Mouse (Mus musculus): ENCODE results near the gene Set. TPM values are rescaled to one million over a fixed set of nuclear protein-coding genes. Genes with fewer than 3 reads are reported as not detected.
A peak's percentile ranks its signal among the peaks of the same experiment; 100 is the strongest.

The Set gene
- 409 and 423 TPM in 2 replicates for polyA plus RNA-seq (2016; fragmentation: Nextera tagmentation; extraction: Ambion mirVana)

DNA sequence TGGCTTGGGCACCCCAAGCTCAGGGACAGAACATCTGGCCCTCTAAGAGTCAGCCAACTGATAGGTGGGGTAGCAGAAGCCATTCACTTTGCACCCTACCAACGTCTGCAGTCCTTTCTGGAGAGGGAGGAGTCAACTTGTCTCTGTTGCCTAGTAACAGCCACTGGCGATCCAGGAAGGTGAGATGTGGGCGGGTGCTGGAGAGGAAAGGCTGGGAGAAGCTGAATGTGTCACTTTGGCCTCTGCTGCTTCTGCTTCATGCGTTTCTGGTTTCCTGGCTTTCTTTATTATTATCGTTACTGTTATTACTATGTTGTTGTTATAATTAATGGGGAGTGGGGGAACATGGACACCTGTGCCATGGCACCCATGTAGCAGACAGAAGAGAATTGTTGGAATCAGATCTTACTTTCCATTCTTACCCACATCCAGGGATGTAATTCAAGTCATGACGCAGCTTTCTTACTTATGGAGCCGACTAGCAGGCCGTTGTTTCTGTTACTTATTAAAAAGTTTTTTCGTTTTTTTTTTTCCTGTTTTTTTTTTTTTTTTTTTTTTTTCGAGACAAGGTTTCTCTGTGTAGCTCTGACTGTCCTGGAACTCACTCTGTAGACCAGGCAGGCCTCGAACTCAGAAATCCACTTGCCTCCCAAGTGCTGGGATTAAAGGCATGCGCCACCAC, at the start of gene Set:
TSS of gene Set (plus strand) at position 156 of the 682 bp plus-strand sequence.
- no peak within 1 kb of the TSS for H3K9ac ChIP-seq
- peak; percentile 59 for ATAC-seq
- H3K27ac ChIP-seq = no peak within 1 kb of the TSS
- no peaks in the 10 kb centered on the region for H3K27me3 ChIP-seq (replicated peaks)
- WGBS (ENCODE audit: insufficient replicate concordance) = 42% methylated on average over 11 of the region's 12 CpGs
- H3K4me1 ChIP-seq = peaks cover 29% of the 10 kb centered on the region
- no peak within 1 kb of the TSS for H3K4me3 ChIP-seq
- no peaks in the 10 kb centered on the region for H3K9me3 ChIP-seq (replicated peaks)
- no peaks in the 10 kb centered on the region for H3K36me3 ChIP-seq
- H3K4me2 ChIP-seq = no peak within 1 kb of the TSS

DNA sequence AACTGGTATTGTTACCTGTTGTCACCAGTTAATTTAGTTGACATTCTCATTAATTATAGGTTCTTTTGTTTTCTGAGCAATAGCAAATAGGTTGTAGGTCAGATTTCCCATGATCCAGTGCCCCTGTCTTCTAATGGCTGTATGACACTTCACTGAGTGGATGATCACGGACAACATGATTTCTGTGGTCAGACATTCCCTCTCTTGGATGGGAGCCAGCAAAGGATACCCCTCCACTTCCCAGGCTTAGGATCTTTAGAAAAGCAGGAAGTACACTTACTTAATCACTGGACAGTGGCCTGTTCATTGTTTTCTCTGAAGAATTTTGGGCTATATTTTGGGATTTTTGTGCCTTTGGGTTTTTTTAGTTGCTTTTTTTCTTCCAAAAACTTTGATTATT, 48.1 kb upstream of the Set start:
- Histone ChIP-seq H3K9ac (no peak overlapping the region), H3K36me3 (peaks cover 71% of the 10 kb centered on the region), H3K4me1 (no peaks in the 10 kb centered on the region), H3K27ac (no peak overlapping the region), H3K4me3 (no peak overlapping the region), H3K4me2 (no peak overlapping the region), H3K27me3 (replicated peaks) (no peaks in the 10 kb centered on the region), H3K9me3 (replicated peaks) (no peaks in the 10 kb centered on the region)
- ATAC-seq = no peak
- 60% methylated on average over 1 of the region's 1 CpGs for WGBS (ENCODE audit: insufficient replicate concordance)

DNA sequence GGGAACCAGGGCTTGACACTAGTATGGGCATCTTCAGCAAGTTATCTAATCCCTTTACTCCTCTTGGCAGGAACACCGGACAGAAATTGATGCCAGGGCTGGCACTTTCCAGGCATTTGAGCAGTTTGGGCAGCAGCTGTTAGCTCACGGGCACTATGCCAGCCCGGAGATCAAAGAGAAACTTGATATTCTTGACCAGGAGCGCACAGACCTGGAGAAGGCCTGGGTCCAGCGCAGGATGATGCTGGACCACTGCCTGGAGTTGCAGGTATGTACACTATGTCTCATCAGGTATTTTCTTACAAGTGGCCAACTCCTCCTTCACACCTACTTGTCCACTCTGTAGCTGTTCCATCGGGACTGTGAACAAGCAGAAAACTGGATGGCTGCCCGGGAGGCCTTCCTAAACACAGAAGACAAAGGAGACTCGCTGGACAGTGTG, 46.3 kb upstream of the Set start:
- no peaks in the 10 kb centered on the region for H3K9me3 ChIP-seq (replicated peaks)
- WGBS (ENCODE audit: insufficient replicate concordance) = 81% methylated on average over 8 of the region's 8 CpGs
- H3K4me1 ChIP-seq = no peaks in the 10 kb centered on the region
- ATAC-seq = no peak
- H3K4me3 ChIP-seq = no peak overlapping the region
- no peaks in the 10 kb centered on the region for H3K27me3 ChIP-seq (replicated peaks)
- H3K9ac ChIP-seq = no peak overlapping the region
- H3K27ac ChIP-seq = no peak overlapping the region
- H3K4me2 ChIP-seq = no peak overlapping the region
- peaks cover 77% of the 10 kb centered on the region for H3K36me3 ChIP-seq

DNA sequence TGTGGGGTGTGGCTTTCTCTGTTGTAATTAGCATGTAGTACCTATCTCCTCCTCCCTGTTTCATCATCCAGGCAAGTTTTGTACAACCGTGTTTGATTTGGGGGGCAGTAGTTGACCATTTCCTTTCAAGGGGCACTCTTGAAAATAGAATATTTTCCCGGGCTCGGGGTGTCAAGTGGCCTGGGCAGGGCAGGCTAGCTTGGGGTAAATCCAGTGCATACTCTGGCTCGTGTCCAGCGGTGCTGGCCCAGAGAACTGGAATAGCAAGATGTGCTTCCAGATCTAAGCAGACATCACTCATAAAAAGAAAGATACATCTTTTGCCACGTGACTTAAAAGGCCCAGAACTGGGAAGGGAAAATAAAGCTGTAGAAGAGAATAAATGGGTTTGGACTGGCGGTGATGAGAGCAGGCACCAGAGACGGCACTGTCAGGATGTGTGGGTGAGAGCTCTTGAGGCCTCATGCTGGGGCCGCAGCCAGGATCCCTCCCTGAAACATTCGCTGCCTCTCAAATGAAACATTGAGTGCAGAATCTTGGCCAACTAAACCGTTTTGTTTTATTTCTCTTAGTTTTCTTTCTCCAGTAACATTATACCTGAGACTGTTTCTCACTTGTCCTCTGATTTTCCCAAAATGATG, 42.7 kb upstream of the Set start:
- Histone ChIP-seq H3K27ac (no peak overlapping the region), H3K4me1 (no peaks in the 10 kb centered on the region), H3K27me3 (replicated peaks) (no peaks in the 10 kb centered on the region), H3K4me3 (no peak overlapping the region), H3K36me3 (peaks cover 76% of the 10 kb centered on the region), H3K9ac (no peak overlapping the region), H3K9me3 (replicated peaks) (no peaks in the 10 kb centered on the region), H3K4me2 (no peak overlapping the region)
- ATAC-seq = no peak
- 75% methylated on average over 11 of the region's 11 CpGs for WGBS (ENCODE audit: insufficient replicate concordance)

DNA sequence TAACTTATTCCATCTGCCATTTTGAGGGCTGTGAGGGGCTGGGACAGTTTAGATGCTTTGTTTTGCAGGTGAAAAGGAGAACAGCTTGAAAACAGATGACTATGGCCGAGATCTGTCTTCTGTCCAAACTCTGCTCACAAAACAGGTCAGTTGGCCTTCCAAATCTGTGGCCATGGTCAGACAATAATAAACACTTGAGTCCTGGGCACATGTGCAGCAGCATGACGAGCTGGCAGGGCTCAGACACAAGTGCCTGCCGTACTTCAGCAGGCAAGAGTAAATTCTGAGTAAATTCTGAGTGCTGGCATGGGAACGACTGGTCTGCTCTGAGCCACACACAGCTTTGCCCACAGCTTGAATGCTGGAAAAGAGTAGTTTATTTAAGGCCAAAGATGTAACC, 31.7 kb upstream of the Set start:
- WGBS (ENCODE audit: insufficient replicate concordance) = 66% methylated on average over 4 of the region's 4 CpGs
- no peak for ATAC-seq
- H3K4me1 ChIP-seq = no peaks in the 10 kb centered on the region
- no peak overlapping the region for H3K4me2 ChIP-seq
- H3K9me3 ChIP-seq (replicated peaks) = no peaks in the 10 kb centered on the region
- no peak overlapping the region for H3K4me3 ChIP-seq
- no peak overlapping the region for H3K9ac ChIP-seq
- H3K27me3 ChIP-seq (replicated peaks) = no peaks in the 10 kb centered on the region
- H3K27ac ChIP-seq = no peak overlapping the region
- H3K36me3 ChIP-seq = peaks cover 90% of the 10 kb centered on the region

DNA sequence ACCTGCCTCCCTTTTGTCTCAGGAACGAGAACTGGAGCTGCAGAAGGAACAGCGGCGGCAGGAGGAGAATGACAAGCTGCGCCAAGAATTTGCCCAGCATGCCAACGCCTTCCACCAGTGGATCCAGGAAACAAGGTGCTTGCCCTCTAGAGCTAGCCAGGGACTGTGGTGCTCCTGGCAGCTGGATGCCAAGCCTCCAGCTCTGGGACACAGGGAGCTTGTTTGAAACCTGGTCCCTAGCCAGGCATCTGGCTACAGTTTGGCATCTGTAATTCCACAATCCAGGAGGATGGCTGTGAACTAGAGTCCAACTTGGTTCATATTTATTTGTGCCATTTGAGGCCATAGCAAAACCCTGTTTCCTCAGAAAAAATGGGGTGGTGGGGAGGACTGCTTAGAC, 30.2 kb upstream of the Set start:
- no peak overlapping the region for H3K4me2 ChIP-seq
- H3K36me3 ChIP-seq = peaks cover 94% of the 10 kb centered on the region
- no peak overlapping the region for H3K27ac ChIP-seq
- no peak overlapping the region for H3K4me3 ChIP-seq
- no peaks in the 10 kb centered on the region for H3K9me3 ChIP-seq (replicated peaks)
- no peak overlapping the region for H3K9ac ChIP-seq
- H3K27me3 ChIP-seq (replicated peaks) = no peaks in the 10 kb centered on the region
- no peak for ATAC-seq
- H3K4me1 ChIP-seq = no peaks in the 10 kb centered on the region
- 78% methylated on average over 5 of the region's 5 CpGs for WGBS (ENCODE audit: insufficient replicate concordance)

DNA sequence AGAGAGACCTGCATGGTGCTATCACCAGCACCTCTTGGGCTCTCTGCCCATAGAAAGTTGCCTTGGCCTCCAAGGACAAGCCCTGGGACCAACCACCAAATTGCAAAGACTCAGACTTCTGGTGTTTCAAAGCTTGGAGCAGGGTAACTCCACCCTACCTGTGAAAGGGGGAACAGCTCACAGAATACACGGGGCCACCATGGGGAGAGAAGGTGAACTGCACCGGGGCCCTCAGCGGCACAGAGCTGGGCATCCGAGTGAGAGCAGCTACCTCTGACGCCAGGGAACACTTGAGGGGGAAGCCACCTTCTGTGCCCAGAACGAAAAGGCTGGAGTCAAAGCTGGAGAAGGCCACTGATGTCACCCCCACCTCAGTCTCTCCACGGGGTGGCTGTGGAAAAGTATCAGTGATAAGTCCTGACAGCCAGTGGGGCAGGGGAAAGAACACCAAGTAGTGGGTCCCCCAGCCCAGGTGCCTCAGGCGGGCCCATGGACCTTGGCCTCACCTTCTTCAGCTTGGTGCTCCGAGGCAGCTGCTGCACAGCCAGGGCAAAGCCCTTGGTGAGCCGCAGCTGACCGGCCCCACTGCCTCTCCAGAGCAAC, 24.8 kb upstream of the Set start:
- Histone ChIP-seq H3K9ac (no peak overlapping the region), H3K36me3 (peaks cover 45% of the 10 kb centered on the region), H3K9me3 (replicated peaks) (no peaks in the 10 kb centered on the region), H3K4me1 (no peaks in the 10 kb centered on the region), H3K27ac (no peak overlapping the region), H3K4me3 (no peak overlapping the region), H3K27me3 (replicated peaks) (no peaks in the 10 kb centered on the region), H3K4me2 (no peak overlapping the region)
- ATAC-seq = no peak
- 56% methylated on average over 11 of the region's 11 CpGs for WGBS (ENCODE audit: insufficient replicate concordance)

DNA sequence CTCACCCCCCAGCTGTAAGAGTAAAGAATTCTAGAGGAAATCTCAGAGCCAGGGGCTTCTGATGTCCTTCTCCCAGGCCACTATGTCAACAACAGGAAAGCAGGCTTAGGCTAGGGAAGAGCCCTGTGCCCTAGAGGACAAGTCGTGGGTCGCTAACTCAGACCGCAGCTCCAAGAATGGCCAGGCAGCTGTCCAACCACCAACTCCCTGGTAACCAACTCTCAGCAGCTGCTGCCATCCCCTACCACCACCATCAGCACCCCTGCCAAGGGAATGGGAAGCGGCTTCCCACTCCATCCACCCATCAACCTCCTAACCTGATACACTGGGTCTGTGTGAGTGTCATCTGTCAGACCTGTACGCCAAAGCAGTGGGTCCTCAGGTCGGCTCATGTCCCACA, 24.2 kb upstream of the Set start:
- Histone ChIP-seq H3K27me3 (replicated peaks) (no peaks in the 10 kb centered on the region), H3K27ac (no peak overlapping the region), H3K4me1 (no peaks in the 10 kb centered on the region), H3K4me2 (no peak overlapping the region), H3K9ac (no peak overlapping the region), H3K36me3 (peaks cover 39% of the 10 kb centered on the region), H3K4me3 (no peak overlapping the region), H3K9me3 (replicated peaks) (no peaks in the 10 kb centered on the region)
- WGBS (ENCODE audit: insufficient replicate concordance) = 70% methylated on average over 6 of the region's 6 CpGs
- no peak for ATAC-seq

DNA sequence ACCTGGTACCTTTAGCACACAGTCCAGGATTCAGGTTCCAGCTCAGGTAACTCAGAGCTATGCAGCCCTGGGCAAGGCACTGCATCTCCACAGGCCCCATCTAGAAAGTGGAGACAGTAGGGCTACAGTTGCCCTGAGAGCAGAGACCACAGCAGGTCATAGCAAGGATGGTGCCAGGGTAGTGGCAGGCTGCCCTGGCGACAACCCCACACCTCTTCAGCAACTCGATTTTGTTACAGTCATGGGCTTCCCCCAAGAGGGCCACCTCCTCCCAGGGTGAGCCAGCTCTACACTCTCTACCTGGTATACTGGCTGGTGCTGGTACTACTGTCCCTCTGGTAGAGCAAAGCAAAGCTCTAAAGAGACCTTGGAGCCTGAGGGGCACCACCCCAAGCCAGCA, 19.4 kb upstream of the Set start:
- Histone ChIP-seq H3K9ac (no peak overlapping the region), H3K36me3 (peaks cover 7% of the 10 kb centered on the region; the same call in 1 of the 2 replicates), H3K9me3 (replicated peaks) (no peaks in the 10 kb centered on the region), H3K4me3 (no peak overlapping the region), H3K4me1 (peaks cover 8% of the 10 kb centered on the region), H3K27ac (no peak overlapping the region), H3K27me3 (replicated peaks) (no peaks in the 10 kb centered on the region), H3K4me2 (no peak overlapping the region)
- ATAC-seq = no peak
- 85% methylated on average over 2 of the region's 2 CpGs for WGBS (ENCODE audit: insufficient replicate concordance)

DNA sequence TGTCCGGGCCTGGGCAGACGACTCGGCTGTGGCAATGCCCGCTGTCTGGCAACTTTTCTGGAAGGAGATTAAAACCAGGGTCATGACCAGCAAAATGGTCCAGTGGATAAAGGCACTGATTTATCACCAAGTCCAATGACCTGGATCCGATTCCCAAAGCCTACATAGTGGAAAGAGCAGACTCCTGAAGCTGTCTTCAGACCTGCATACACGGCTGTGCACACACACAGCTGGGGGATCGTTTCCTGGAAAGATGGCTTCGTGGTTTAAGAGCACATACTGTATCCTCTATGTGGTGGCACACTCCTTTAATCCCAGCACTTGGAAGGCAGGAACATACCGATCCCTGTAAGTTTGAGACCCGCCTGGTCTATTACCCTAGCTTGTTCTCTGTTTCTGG, 18.8 kb upstream of the Set start:
- Histone ChIP-seq H3K27ac (no peak overlapping the region), H3K36me3 (peaks cover 7% of the 10 kb centered on the region; the same call in 1 of the 2 replicates), H3K9me3 (replicated peaks) (no peaks in the 10 kb centered on the region), H3K9ac (no peak overlapping the region), H3K4me1 (peaks cover 10% of the 10 kb centered on the region), H3K4me2 (no peak overlapping the region), H3K27me3 (replicated peaks) (no peaks in the 10 kb centered on the region), H3K4me3 (no peak overlapping the region)
- WGBS (ENCODE audit: insufficient replicate concordance) = 86% methylated on average over 10 of the region's 10 CpGs
- ATAC-seq = no peak

DNA sequence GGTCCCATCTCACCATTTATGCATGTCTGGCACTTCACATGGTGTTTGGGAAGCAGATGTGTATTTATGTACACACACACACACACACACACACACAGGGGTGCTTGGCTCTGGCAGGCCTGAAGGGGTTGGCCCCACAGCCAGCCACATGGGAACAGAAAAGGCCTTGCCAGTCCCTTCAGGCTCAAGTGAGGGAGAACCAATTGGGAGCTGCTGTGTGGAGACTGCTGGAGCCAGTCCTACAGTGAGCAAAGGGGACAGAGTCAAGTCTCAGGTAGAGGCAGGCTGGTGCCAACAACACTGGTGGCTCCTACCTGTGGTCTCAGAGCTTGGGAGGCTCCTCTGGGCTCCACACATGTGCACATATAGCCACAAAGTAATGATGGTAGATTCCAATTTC, 17.5 kb upstream of the Set start:
- Histone ChIP-seq H3K27me3 (replicated peaks) (no peaks in the 10 kb centered on the region), H3K9ac (no peak overlapping the region), H3K27ac (no peak overlapping the region), H3K4me2 (no peak overlapping the region), H3K36me3 (peaks cover 7% of the 10 kb centered on the region; the same call in 1 of the 2 replicates), H3K4me3 (no peak overlapping the region), H3K9me3 (replicated peaks) (no peaks in the 10 kb centered on the region), H3K4me1 (peaks cover 10% of the 10 kb centered on the region)
- ATAC-seq = no peak

DNA sequence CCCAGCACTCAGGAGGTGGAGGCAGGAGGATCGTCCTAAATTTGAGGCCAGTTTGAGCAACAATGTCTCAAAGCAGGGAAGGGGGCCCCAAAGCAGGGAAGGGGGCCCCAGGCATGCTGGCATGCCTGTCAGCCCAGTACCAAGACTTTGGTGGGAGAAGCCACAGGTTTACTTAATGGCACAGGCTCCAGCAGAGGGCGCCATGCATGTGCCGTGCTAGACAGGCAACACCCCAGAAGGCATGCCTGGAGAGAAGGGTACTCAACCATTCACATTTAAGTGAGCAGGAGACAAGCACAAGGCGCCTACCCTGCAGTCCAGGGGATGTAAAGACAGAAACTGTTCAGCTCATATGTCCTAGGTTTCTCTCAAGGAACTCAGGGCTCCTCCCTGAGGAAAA, 14.7 kb upstream of the Set start:
- Histone ChIP-seq H3K36me3 (peaks cover 9% of the 10 kb centered on the region; the same call in 1 of the 2 replicates), H3K9me3 (replicated peaks) (no peaks in the 10 kb centered on the region), H3K4me1 (peaks cover 14% of the 10 kb centered on the region), H3K27me3 (replicated peaks) (no peaks in the 10 kb centered on the region), H3K9ac (0 out of 2 replicates have a peak overlapping the region, but pooled peaks have one; percentile 37), H3K4me2 (no peak overlapping the region), H3K4me3 (no peak overlapping the region), H3K27ac (no peak overlapping the region)
- WGBS (ENCODE audit: insufficient replicate concordance) = 7% methylated on average over 4 of the region's 4 CpGs
- ATAC-seq = peak; percentile 55; the same call in 1 of the 2 replicates

All from liver, embryonic 12.5 days (tissue).